Mouse (Mus musculus) heart, postnatal 0 days (tissue): ENCODE results near the gene Mpzl2.

ENCODE experiments used
- CTCF ChIP-seq: IDR thresholded peaks from 2 replicates; pipeline ENCODE4 v1.5.1; 2016; ENCODE audit warnings: antibody characterized with exemption, control low read depth, low read depth
- EP300 ChIP-seq: IDR thresholded peaks from 2 replicates; pipeline ENCODE4 v1.6.1; 2016; ENCODE audit warnings: antibody characterized with exemption, low read depth

DNA sequence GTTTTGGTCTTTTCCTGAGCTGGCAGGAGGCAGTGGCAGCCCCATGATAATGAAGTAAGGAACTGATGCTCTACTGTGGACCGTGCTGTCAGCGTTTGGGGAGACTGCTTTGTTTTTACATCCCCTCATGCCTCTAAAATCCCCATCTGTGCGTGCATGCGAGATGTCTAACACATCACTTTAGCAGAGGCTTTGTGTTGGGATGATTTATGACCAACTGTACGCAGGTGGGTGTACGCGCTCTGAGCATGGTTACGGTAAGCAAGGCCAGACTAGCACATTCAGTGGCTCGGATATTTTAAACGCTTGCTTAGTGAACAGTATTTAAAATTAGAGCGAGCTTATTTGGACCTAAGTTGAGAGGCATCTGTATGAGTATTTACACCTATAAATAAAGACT is 21.6 kb upstream of the Mpzl2 start:
- no peak for TF ChIP-seq CTCF
- TF ChIP-seq EP300 = no peak
